Mouse (Mus musculus) lung, postnatal 4 days (tissue): ENCODE measurements at regions not wholly inside any gene's neighbourhood (a gene's known extent, or its start where the extent isn't known, plus 50 kb on each side); places are given as distances from the start of the nearest gene placed in this dataset.

Experiments
- DNase-seq, 2 experiments: peaks; one replicate each; pipeline ENCODE4 v3.0.0; 2021

- DNase-seq, result no peak
Observed at GRCm38 (mm10) chr3:41472586-41472985, 82.9 kb upstream of the Jade1 start.

- DNase-seq, result no peak
Observed at GRCm38 (mm10) chr3:41469106-41469505, 86.4 kb upstream of the Jade1 start.

DNA sequence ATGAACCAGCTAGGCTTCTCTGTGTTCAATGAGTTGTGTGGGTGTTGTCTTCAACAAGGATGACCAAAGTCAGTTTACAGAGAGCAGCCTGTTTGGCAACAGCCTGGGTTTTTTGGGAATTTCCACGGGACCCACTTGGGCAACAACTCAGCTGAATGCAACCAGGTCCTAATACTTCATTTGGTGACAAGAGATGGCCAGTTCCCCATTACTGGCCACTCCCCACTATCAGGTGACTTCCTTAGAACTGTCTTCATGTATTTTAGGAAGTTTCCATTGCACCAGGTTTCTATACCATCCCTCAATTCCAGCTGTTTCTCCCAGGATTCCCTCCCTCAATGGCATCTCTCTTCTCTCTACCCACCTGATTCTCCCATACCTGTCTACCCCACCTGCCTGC is 87.7 kb upstream of the Jade1 start:
- DNase-seq, result peak in 1 of 2 experiments; percentile 11

GRCm38 (mm10) chr3:41465893-41466292 is 89.6 kb upstream of the Jade1 start:
- DNase-seq, result no peak

- DNase-seq, result no peak
Observed at GRCm38 (mm10) chr3:41462953-41463644, 92.4 kb upstream of the Jade1 start.

DNA sequence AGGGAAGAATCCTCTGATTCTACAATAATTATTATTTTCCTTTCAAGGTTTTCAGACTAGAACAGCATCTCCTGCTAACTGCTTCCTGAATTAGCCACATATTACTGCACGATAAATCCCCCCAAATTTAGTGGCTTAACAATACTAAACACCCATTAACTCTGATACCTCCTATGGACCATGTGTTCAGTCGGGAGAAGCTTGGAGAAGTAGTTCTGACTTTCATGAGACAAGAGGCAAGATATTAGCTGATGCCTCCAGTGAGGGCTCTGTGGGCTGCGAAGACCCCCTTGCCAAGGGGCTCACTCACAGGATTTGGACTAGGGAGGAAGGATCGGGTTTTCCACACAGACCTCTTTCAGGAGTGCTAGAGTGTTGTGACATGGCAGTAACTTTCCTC is 95.4 kb upstream of the Jade1 start:
- DNase-seq, result no peak

DNA sequence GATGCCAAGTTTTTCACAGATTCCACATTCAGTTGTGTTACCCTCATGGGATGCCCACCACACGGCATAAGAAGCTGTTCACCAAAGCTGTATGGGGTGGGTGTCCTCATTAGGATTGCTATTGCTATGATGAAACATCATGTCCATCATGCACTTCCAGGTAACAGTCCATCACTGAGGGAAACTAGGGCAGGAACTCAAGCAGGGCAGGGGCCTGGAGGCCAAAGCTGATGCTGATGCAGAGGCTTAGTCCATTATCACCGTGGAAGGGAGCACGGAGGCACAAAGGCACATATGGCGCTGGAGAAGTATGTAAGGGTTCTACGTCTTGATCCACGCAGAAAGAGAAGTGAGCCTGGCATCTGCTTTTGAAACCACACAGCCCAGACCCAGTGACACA is 97.4 kb upstream of the Jade1 start:
- DNase-seq, result no peak

GRCm38 (mm10) chr3:41453525-41453924 is 102.0 kb upstream of the Jade1 start:
- no peak for DNase-seq

DNA sequence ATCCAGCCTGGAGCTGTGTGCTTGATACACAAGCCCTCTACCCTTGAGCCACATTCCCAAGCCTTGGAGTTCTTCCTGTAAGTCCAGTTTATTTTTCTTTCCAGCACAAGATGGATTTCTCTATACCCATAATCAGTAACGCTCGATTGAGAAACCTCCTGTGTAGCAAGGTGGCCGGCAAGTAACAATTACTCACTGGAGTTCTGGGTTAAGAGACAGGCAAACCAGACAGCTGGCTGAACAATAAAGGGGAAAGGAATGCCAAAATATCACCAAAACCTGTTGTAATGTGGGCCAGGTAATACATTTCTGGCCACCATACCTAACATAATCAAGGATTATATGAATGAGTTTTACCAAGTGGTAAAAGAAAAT is 102.8 kb upstream of the Jade1 start:
- DNase-seq, result no peak

DNA sequence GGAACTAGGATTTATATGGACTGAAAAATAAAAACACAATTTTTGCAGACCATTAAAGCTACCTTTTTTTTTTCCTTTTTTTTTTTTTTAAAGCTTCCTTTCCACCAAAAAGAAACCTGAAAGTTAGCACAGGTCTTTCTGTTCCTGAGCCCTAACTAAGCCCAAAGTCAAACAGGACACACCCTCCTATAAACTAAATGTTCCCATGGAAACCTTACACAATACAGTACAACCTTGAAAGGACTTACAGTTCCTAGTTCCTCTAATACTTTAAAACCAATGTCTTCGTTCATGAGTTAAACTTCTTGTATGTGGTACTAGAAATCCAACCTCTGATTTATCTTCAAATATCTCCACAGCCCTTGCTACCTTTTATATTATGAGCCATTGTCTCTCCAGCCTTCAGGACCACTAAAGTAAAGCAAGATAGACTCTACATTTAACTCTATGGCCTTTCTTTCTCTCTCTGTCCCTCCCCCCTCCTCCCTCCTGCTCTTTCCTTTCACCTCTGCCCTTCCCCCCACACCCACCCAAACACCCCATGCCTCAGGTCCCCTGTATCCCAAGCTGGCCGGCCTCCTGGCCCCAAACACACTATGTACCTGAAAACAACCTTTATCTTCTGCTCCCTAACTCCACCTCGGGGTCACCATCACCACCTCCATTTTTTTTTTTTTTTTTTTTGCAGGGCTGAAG is 103.4 kb upstream of the Jade1 start:
- DNase-seq, result no peak

DNA sequence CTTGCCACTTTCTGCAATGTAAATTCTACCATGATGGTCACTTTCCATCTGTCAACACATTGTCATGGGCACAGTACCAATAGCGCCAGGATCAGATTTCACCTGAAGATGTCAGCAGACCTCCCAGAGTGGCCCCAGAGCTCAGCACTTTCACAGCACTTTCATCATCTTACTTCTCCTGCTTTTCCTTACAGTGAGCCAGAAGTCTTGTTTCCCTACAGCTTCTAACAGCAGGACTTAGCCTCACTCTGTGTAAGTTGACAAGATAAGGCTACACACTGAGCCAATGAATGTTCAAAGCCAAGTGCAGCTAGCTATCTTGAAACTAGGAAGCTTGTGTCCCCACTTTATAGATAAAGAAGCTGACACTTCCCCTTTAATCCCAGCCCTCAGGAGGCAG is 104.8 kb upstream of the Jade1 start:
- DNase-seq, result no peak

DNA sequence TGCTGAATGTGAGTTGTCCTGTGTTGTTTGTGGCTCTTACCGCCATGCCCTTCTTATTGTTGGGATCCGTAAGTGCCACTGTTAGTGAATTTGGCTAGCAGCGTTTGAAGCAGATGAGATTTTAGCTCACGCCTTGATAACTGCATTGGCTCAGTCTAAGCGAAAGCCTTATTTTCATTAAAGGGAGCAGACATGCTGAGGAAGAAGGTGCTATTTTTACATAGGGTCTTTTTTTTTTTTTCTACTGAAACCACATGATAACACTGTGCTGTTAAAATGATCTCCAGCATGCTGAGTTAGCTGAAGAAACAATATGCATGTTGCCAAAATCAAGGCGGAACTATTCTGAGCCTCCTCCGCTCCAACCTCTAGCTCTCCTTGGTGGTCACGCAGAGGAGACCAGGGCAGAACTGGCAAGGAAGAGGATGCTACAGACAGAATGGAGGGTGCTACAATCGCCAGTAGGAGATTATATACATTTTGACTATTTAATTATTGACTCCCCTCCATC is 111.2 kb upstream of the Jade1 start:
- DNase-seq, result no peak

- no peak for DNase-seq
Observed at GRCm38 (mm10) chr3:41436238-41436637, 119.3 kb upstream of the Jade1 start.

DNA sequence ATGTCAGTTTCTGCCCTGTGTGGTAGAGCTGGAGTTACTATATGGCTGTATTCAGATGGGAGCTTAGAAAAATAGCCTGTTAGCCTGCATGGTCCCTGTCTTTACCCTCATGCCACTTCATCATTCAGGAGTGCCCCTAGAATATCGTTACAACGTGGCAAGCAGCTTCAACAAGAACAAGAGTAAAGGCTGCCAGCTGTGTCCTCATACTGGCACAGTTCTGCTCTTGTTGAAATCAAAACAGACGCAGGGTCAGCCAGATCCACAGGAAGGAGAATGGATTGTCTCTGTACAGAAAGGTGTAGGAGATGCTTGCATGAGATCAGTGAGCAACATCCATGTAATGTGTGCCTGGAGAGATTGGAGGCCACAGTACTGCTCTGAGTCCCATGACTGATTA is 122.4 kb upstream of the Jade1 start:
- no peak for DNase-seq

- DNase-seq, result no peak
Observed at GRCm38 (mm10) chr3:41432376-41432775, 123.2 kb upstream of the Jade1 start.

- DNase-seq, result no peak
Observed at GRCm38 (mm10) chr3:41430191-41430590, 125.3 kb upstream of the Jade1 start.

DNA sequence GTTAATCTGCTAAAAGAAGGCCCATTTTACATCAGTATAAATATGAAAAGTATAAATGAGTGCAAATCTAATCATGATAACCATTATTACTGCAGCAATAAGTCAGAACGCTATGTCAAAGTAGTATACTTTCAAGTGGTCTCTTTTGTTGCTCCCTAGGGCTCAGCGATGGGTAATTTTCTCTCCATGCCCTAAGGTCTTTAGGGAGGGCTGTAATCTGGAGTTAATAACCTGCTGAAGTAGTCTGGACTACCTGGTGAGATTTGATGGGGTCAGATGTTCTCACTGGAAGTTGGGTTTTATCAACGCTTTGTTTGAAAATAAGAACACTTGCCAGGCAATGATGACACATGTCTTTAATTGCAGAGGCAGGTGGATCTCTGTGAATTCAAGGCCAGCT is 128.6 kb upstream of the Jade1 start:
- DNase-seq, result no peak

- DNase-seq, result no peak
Observed at GRCm38 (mm10) chr3:41425863-41426262, 129.7 kb upstream of the Jade1 start.

DNA sequence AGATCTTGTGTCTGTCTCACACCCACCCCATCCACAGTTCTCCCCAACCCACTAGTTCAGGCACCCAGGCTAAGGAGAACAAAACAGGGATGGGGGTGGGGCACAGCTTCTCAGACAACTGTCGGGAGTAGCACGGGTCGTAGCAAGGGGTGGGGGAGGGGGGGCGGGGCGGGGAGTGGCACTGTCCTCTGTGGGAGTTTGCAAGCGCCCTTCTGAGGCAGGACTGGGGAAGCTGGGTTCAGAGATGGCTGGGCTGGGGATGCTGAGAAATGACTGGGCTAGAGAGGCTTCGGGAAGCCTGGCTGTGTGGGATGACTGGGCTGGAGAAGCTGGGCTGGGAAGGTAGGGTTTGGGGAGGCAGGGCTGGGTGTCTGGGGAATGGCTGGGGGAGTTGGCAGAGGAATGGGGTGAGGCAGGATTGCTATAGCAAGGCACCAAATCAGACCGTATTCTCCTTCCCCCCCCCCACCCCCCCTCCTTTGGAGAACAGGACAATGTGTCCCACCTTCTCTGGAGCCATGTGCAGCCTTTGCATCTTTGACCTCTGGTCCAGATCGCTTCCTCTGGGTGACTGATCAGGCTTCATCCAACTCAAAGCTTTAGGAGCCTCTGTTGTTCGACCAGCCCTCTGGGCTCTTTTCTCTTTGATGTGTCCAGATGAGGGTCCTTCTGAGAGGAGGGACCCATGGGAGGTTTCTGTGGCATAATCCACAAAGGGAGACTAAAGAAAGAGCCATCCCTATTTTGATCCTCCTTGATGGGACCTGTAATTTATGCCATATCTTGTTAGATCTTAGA is 131.2 kb upstream of the Jade1 start:
- DNase-seq, result no peak

GRCm38 (mm10) chr3:41423630-41424029 is 131.9 kb upstream of the Jade1 start:
- no peak for DNase-seq

DNA sequence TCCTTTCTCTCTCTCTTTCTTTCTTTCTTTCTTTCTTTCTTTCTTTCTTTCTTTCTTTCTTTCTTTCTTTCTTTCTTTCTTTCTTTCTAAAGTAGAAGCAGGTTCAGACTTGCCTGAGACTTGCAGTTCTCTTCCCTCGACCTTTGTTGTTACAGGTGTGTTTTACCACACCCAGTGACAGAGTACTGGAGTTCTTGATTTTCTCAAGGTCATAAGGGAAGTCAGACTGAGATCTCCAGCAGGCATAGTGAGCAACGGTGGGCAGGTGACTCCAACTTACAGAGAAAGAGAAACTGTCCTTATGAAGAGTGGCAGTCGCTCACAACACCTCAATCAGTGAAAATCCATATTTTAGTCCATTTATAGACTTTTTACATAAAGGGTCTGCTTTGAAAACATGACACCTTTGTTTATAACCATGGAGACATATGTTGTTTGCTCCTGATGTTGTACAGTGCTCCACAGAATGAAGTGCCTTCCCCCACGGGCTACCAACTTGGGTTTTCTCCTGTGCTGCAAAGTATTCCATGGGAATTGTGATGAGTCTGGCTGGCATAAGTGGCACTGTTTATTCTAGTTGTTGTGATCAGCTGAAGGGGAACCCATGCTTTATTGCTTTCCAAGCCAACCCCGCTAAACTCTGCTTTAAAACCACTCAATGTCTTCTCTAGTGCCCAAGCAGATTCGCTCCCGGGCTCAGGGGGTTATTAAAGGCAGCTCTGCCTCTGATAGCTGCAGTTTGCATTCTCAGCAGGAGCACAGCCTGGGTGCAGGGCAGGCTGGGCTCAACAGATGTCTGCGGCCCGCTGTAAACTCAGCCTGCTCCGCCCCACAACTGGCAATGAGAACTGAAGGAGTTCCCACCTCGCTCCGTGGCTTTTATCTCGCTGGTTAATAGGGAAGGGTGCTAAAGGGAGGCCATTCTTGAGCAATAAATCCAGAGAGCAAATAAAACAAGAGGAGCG is 132.6 kb upstream of the Jade1 start:
- peak in 1 of 2 experiments; percentile 33 for DNase-seq

DNA sequence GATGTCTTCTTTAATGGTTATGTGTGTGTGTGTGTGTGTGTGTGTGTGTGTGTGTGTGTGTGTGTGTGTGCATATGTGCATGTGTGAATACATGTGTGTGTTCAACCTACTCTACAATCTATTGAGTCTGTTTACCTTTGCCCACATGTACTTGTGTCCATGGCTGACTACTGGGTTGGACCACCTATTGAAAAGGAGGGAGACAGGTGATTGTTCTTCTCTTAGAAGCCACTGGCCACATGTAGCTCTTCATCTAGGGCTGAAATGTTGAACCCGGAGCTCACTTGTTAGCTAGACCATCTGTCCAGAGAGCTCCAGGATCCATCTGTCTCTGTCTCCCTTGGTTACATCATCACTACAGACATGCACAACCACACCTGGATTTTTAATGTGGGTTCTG is 141.8 kb upstream of the Jade1 start:
- no peak for DNase-seq

DNA sequence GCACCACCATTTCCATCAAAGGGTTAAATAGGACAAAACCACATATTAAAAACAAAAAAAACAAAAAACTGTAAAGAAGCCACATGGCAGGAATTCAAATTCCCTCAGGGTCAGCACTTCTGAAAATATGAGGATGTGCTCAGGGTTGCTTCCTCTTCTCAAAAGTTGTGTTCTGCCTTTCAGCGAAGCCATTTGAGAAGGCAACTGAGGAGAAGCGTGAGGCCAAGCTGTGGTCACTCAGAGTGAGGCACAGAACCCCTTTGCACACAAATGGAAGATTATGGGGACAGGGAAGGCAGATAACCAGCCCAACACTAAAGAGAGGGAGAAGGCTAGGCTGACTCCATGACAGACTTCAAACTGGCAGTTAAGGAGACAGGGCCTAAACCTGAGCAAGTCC is 142.8 kb upstream of the Jade1 start:
- no peak for DNase-seq
